Mouse (Mus musculus): ENCODE results near the gene Dnal4. TPM values are rescaled to one million over a fixed set of nuclear protein-coding genes. Genes with fewer than 3 reads are reported as not detected.

Gene Dnal4
- polyA plus RNA-seq, 2 experiments = 5.5 to 6.3 TPM

- H3K27me3 ChIP-seq (ENCODE audit: control insufficient read depth, insufficient read depth, low read length) = no peaks in the 10 kb centered on the region
- no peak overlapping the region for H3K27ac ChIP-seq
- H3K4me3 ChIP-seq (ENCODE audit: insufficient read depth in 1 of 2, low read depth in 2 of 2, low read length in 2 of 2) = no peak overlapping the region
- H3K9me3 ChIP-seq (ENCODE audit: control insufficient read depth, low read length) = no peaks in the 10 kb centered on the region
- H3K4me1 ChIP-seq (replicated peaks; ENCODE audit: control insufficient read depth in 2 of 2, insufficient read depth in 2 of 2, low read length in 1 of 2) = no peaks in the 10 kb centered on the region
- H3K9ac ChIP-seq (replicated peaks) = no peak overlapping the region
- ATAC-seq (ENCODE audit: insufficient read depth) (no peak), DNase-seq (ENCODE audit: low read depth in 3 of 3, low spot score in 3 of 3) (no peak)
- TF ChIP-seq CTCF (IDR thresholded peaks at IDR 0.05; ENCODE audit: low read depth) (no peak), EP300 (IDR thresholded peaks at IDR 0.05; ENCODE audit: low read depth) (no peak)
- H3K36me3 ChIP-seq (replicated peaks; ENCODE audit: control insufficient read depth, insufficient read depth, low read depth) = peaks cover 10% of the 10 kb centered on the region
- WGBS (ENCODE audit: insufficient replicate concordance) = 78% methylated on average over 11 of the region's 11 CpGs
- H3K4me2 ChIP-seq (ENCODE audit: low read depth) = no peak overlapping the region
Observed at GRCm38 (mm10) chr15:79725190-79725789, 52.4 kb downstream of the Dnal4 start.

- no peak overlapping the region for H3K4me3 ChIP-seq (ENCODE audit: insufficient read depth in 1 of 2, low read depth in 2 of 2, low read length in 2 of 2)
- no peaks in the 10 kb centered on the region for H3K4me1 ChIP-seq (replicated peaks; ENCODE audit: control insufficient read depth in 2 of 2, insufficient read depth in 2 of 2, low read length in 1 of 2)
- H3K27ac ChIP-seq = no peak overlapping the region
- WGBS (ENCODE audit: insufficient replicate concordance) = 24% methylated on average over 1 of the region's 1 CpGs
- DNase-seq (ENCODE audit: low read depth in 3 of 3, low spot score in 3 of 3) = no peak
- ATAC-seq (ENCODE audit: insufficient read depth) = no peak
- TF ChIP-seq CTCF (IDR thresholded peaks at IDR 0.05; ENCODE audit: low read depth) (peak; percentile 76), EP300 (IDR thresholded peaks at IDR 0.05; ENCODE audit: low read depth) (no peak)
- H3K36me3 ChIP-seq (replicated peaks; ENCODE audit: control insufficient read depth, insufficient read depth, low read depth) = peaks cover 28% of the 10 kb centered on the region
- H3K4me2 ChIP-seq (ENCODE audit: low read depth) = no peak overlapping the region
- no peaks in the 10 kb centered on the region for H3K27me3 ChIP-seq (ENCODE audit: control insufficient read depth, insufficient read depth, low read length)
- H3K9me3 ChIP-seq (ENCODE audit: control insufficient read depth, low read length) = no peaks in the 10 kb centered on the region
- no peak overlapping the region for H3K9ac ChIP-seq (replicated peaks)
Observed at GRCm38 (mm10) chr15:79723439-79723838, 54.2 kb downstream of the Dnal4 start.

GRCm38 (mm10) chr15:79720796-79721195 lies 56.9 kb downstream of the Dnal4 start:
- peaks cover 53% of the 10 kb centered on the region for H3K36me3 ChIP-seq (replicated peaks; ENCODE audit: control insufficient read depth, insufficient read depth, low read depth)

GRCm38 (mm10) chr15:79720267-79720666 lies 57.4 kb downstream of the Dnal4 start:
- Histone ChIP-seq H3K4me1 (replicated peaks; ENCODE audit: control insufficient read depth in 2 of 2, insufficient read depth in 2 of 2, low read length in 1 of 2) (no peaks in the 10 kb centered on the region), H3K4me2 (ENCODE audit: low read depth) (no peak overlapping the region), H3K36me3 (replicated peaks; ENCODE audit: control insufficient read depth, insufficient read depth, low read depth) (peaks cover 53% of the 10 kb centered on the region), H3K9me3 (ENCODE audit: control insufficient read depth, low read length) (no peaks in the 10 kb centered on the region), H3K27ac (no peak overlapping the region), H3K4me3 (ENCODE audit: insufficient read depth in 1 of 2, low read depth in 2 of 2, low read length in 2 of 2) (no peak overlapping the region), H3K27me3 (ENCODE audit: control insufficient read depth, insufficient read depth, low read length) (no peaks in the 10 kb centered on the region), H3K9ac (replicated peaks) (no peak overlapping the region)
- DNase-seq (ENCODE audit: low read depth in 3 of 3, low spot score in 3 of 3) = no peak
- ATAC-seq (ENCODE audit: insufficient read depth) = no peak
- TF ChIP-seq EP300 (IDR thresholded peaks at IDR 0.05; ENCODE audit: low read depth) (no peak), CTCF (IDR thresholded peaks at IDR 0.05; ENCODE audit: low read depth) (no peak)
- WGBS (ENCODE audit: insufficient replicate concordance) = 89% methylated on average over 8 of the region's 8 CpGs

More at GRCm38 (mm10) chr15:79720796-79721195, 56.9 kb downstream of the Dnal4 start:
- Histone ChIP-seq H3K4me3 (ENCODE audit: insufficient read depth in 1 of 2, low read depth in 2 of 2, low read length in 2 of 2) (no peak overlapping the region), H3K27me3 (ENCODE audit: control insufficient read depth, insufficient read depth, low read length) (no peaks in the 10 kb centered on the region), H3K4me1 (replicated peaks; ENCODE audit: control insufficient read depth in 2 of 2, insufficient read depth in 2 of 2, low read length in 1 of 2) (no peaks in the 10 kb centered on the region), H3K9ac (replicated peaks) (no peak overlapping the region), H3K4me2 (ENCODE audit: low read depth) (no peak overlapping the region), H3K27ac (no peak overlapping the region), H3K9me3 (ENCODE audit: control insufficient read depth, low read length) (no peaks in the 10 kb centered on the region)
- WGBS (ENCODE audit: insufficient replicate concordance) = 61% methylated on average over 4 of the region's 4 CpGs
- TF ChIP-seq CTCF (IDR thresholded peaks at IDR 0.05; ENCODE audit: low read depth) (no peak), EP300 (IDR thresholded peaks at IDR 0.05; ENCODE audit: low read depth) (no peak)
- DNase-seq (ENCODE audit: low read depth in 3 of 3, low spot score in 3 of 3) (no peak), ATAC-seq (ENCODE audit: insufficient read depth) (no peak)

- Histone ChIP-seq H3K4me3 (ENCODE audit: insufficient read depth in 1 of 2, low read depth in 2 of 2, low read length in 2 of 2) (no peak overlapping the region), H3K27me3 (ENCODE audit: control insufficient read depth, insufficient read depth, low read length) (no peaks in the 10 kb centered on the region), H3K36me3 (replicated peaks; ENCODE audit: control insufficient read depth, insufficient read depth, low read depth) (peaks cover 88% of the 10 kb centered on the region), H3K9ac (replicated peaks) (no peak overlapping the region), H3K4me2 (ENCODE audit: low read depth) (no peak overlapping the region), H3K9me3 (ENCODE audit: control insufficient read depth, low read length) (no peaks in the 10 kb centered on the region), H3K27ac (no peak overlapping the region), H3K4me1 (replicated peaks; ENCODE audit: control insufficient read depth in 2 of 2, insufficient read depth in 2 of 2, low read length in 1 of 2) (no peaks in the 10 kb centered on the region)
- no peak for TF ChIP-seq EP300 (IDR thresholded peaks at IDR 0.05; ENCODE audit: low read depth)
- TF ChIP-seq CTCF (IDR thresholded peaks at IDR 0.05; ENCODE audit: low read depth) = no peak
- ATAC-seq (ENCODE audit: insufficient read depth) = no peak
- DNase-seq (ENCODE audit: low read depth in 3 of 3, low spot score in 3 of 3) = no peak
- 85% methylated on average over 6 of the region's 6 CpGs for WGBS (ENCODE audit: insufficient replicate concordance)
Observed at GRCm38 (mm10) chr15:79716710-79717109, 60.9 kb downstream of the Dnal4 start.
